Mouse (Mus musculus): Measurements from ENCODE around the gene Gm4707.

DNA sequence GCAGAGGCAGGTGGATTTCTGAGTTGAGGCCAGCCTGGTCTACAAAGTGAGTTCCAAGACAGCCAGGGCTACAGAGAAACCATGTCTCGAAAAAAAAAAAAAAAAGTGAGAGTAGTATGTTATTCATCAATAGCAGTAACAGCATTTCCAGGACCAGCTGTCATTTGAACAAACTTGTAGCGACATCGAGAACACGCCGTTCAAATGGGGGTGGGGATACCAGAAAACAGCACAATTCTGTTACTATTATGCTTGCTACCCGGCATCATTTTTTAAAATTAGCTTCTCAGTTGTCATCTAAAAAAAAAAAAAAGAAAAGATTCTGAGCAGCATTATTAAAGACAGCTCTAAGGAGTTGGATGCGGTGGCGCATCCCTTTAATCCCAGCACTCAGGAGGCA lies 17.8 kb upstream of the Gm4707 start:
- TF ChIP-seq CTCF (IDR thresholded peaks at IDR 0.05; ENCODE audit: low read depth, low read length), result no peak
- no peak for TF ChIP-seq POLR2A (IDR thresholded peaks at IDR 0.05; ENCODE audit: extremely low read depth, insufficient read depth, low read length)
